Comparison of ENCODE assay signal across 13 mouse cellular contexts in genomic region chr16:91970461-91970860, GRCm38 (mm10).
DNase-seq lines count a peak whose midpoint lies in the region; ATAC-seq and TF ChIP-seq lines count a peak whose summit lies in the region.
"Had no signal": no experiment of that assay in that cellular context is flagged by ENCODE, and none has a peak within 500 bp of the region (broad histone marks: within the 10 kb centered on the region; RNA-seq: fewer than 3 reads in every experiment).

No protein-coding gene starts in this region.

- TF ChIP-seq POLR2A in kidney, adult 2 months (IDR thresholded peaks at IDR 0.05; ENCODE audit: low read depth, low read length): no peak

- H3K27ac ChIP-seq in kidney, adult 2 months (ENCODE audit: insufficient read depth, low read depth, low read length): peak overlapping the region; percentile 2
- H3K27ac ChIP-seq in heart, embryonic 11.5 days (ENCODE audit: low read depth, low read length): peak overlapping the region; percentile 52; the same call in 1 of the 2 replicates
- H3K27ac ChIP-seq in limb, embryonic 10.5 days: peak overlapping the region; percentile 37; the same call in 1 of the 2 replicates
- H3K27ac ChIP-seq: embryonic facial prominence, embryonic 15.5 days had no signal

- no peaks in the 10 kb centered on the region for H3K9me3 ChIP-seq in heart, embryonic 11.5 days (replicated peaks; ENCODE audit: control insufficient read depth, low read length)
- H3K9me3 ChIP-seq in limb, embryonic 10.5 days (replicated peaks): no peaks in the 10 kb centered on the region
- H3K9me3 ChIP-seq: embryonic facial prominence, embryonic 15.5 days had no signal

- H3K9ac ChIP-seq in heart, embryonic 11.5 days (ENCODE audit: low read depth, low read length): no peak overlapping the region
- H3K9ac ChIP-seq: embryonic facial prominence, embryonic 15.5 days; forebrain, postnatal 0 days had no signal

- no peak overlapping the region for H3K4me3 ChIP-seq in kidney, adult 2 months (ENCODE audit: insufficient read depth, low read depth, low read length)
- H3K4me3 ChIP-seq in C2C12 (ENCODE audit: insufficient read depth, poor library complexity, severe bottlenecking): no peak overlapping the region
- H3K4me3 ChIP-seq in heart, embryonic 11.5 days (ENCODE audit: low read depth, low read length): no peak overlapping the region
- H3K4me3 ChIP-seq in limb, embryonic 10.5 days: no peak overlapping the region
- H3K4me3 ChIP-seq: embryonic facial prominence, embryonic 15.5 days had no signal

- no peaks in the 10 kb centered on the region for H3K36me3 ChIP-seq in kidney, adult 2 months (ENCODE audit: control insufficient read depth, insufficient read depth, low read length)
- no peaks in the 10 kb centered on the region for H3K36me3 ChIP-seq in C2C12 (ENCODE audit: control insufficient read depth, insufficient read depth)
- no peaks in the 10 kb centered on the region for H3K36me3 ChIP-seq in heart, embryonic 11.5 days (ENCODE audit: control insufficient read depth, insufficient read depth, low read length)
- no peaks in the 10 kb centered on the region for H3K36me3 ChIP-seq in limb, embryonic 10.5 days
- H3K36me3 ChIP-seq: embryonic facial prominence, embryonic 15.5 days had no signal

- 73% methylated on average over 4 of the region's 4 CpGs for WGBS in kidney, adult 2 months
- WGBS in heart, embryonic 11.5 days (ENCODE audit: insufficient replicate concordance): 58% methylated on average over 4 of the region's 4 CpGs
- 79% methylated on average over 4 of the region's 4 CpGs for WGBS in limb, embryonic 10.5 days

- no peaks in the 10 kb centered on the region for H3K27me3 ChIP-seq in kidney, adult 2 months (replicated peaks; ENCODE audit: control insufficient read depth, insufficient read depth, low read length)
- no peaks in the 10 kb centered on the region for H3K27me3 ChIP-seq in C2C12 (ENCODE audit: control insufficient read depth, insufficient read depth, insufficient read length)
- H3K27me3 ChIP-seq in heart, embryonic 11.5 days (ENCODE audit: control insufficient read depth, insufficient read depth, low read length): no peaks in the 10 kb centered on the region
- no peaks in the 10 kb centered on the region for H3K27me3 ChIP-seq in limb, embryonic 10.5 days (ENCODE audit: low read depth, poor library complexity, severe bottlenecking)
- H3K27me3 ChIP-seq: embryonic facial prominence, embryonic 15.5 days had no signal

- H3K4me1 ChIP-seq in kidney, adult 2 months (ENCODE audit: control insufficient read depth, insufficient read depth, low read length): peaks cover 8% of the 10 kb centered on the region
- peaks cover 14% of the 10 kb centered on the region for H3K4me1 ChIP-seq in heart, embryonic 11.5 days (ENCODE audit: control insufficient read depth, insufficient read depth, low read length)
- peaks cover 19% of the 10 kb centered on the region for H3K4me1 ChIP-seq in limb, embryonic 10.5 days
- H3K4me1 ChIP-seq: embryonic facial prominence, embryonic 15.5 days had no signal

- H3ac ChIP-seq in C2C12 (ENCODE audit: control insufficient read depth, insufficient read length, low read depth): peak overlapping the region; percentile 64

- TF ChIP-seq CTCF in kidney, adult 2 months (conservative IDR thresholded peaks at IDR 0.05; ENCODE audit: insufficient read depth, insufficient read length, low read depth, low read length): no peak
- TF ChIP-seq CTCF in C2C12 (IDR thresholded peaks at IDR 0.05; ENCODE audit: control insufficient read depth, insufficient read depth, insufficient read length): no peak

- no peaks in the 10 kb centered on the region for H3K79me2 ChIP-seq in C2C12 (ENCODE audit: control insufficient read depth, insufficient read depth)

- DNase-seq in kidney, adult 2 months: no peak
- no peak for DNase-seq in kidney, adult 11 months
- no peak for DNase-seq in limb, embryonic 10.5 days (ENCODE audit: low spot score)
- no peak for DNase-seq in urinary bladder, postnatal 10 days (ENCODE audit: low spot score)
- DNase-seq in gastrocnemius, postnatal 25 days: no peak
- DNase-seq in layer of hippocampus, postnatal 10 days (ENCODE audit: low spot score in 2 of 2): no peak
- DNase-seq: forebrain, postnatal 0 days; spleen, adult 18-20 months; thymus, adult 18-20 months had no signal

- no peak for ATAC-seq in heart, embryonic 11.5 days (replicated peaks; ENCODE audit: insufficient number of reproducible peaks, low FRiP score, low TSS enrichment)
- ATAC-seq: inflammation-experienced regulatory T-cells, adult 6 months had no signal

- no peak overlapping the region for H3K4me2 ChIP-seq in heart, embryonic 11.5 days
- H3K4me2 ChIP-seq: embryonic facial prominence, embryonic 15.5 days had no signal

- H3K79me3 ChIP-seq in C2C12 (ENCODE audit: low read depth): no peaks in the 10 kb centered on the region

TF ChIP-seq in C2C12, 6 proteins besides CTCF, POLR2A, EP300 and RAD21:
- TF ChIP-seq MYOD1 (IDR thresholded peaks at IDR 0.05; ENCODE audit: control insufficient read depth, insufficient read length, low read depth): peak; percentile 7
- TF ChIP-seq USF1 (IDR thresholded peaks at IDR 0.05; ENCODE audit: low read depth): no peak

Comparison
In these comparisons a context has a peak if more than half of its experiments do, and no peak if none do; other contexts are left out.
1. H3K27ac ChIP-seq: peak in every context shown above with its lines; median percentile 52 in heart, embryonic 11.5 days; 37 in limb, embryonic 10.5 days; 2 in kidney, adult 2 months.